Mouse (Mus musculus) kidney, adult 8-10 months (tissue): Measurements from ENCODE around the gene Wasl.

ENCODE experiments used
- DNase-seq, 2 experiments: peaks; one replicate each; pipeline ENCODE4 v3.0.0; 2022

The Wasl gene

GRCm38 (mm10) chr6:24664867-24665458, at the start of gene Wasl:
Gene Wasl, minus strand, starts transcription at chr6:24665009.
- DNase-seq = peak; percentile 97 to 98

DNA sequence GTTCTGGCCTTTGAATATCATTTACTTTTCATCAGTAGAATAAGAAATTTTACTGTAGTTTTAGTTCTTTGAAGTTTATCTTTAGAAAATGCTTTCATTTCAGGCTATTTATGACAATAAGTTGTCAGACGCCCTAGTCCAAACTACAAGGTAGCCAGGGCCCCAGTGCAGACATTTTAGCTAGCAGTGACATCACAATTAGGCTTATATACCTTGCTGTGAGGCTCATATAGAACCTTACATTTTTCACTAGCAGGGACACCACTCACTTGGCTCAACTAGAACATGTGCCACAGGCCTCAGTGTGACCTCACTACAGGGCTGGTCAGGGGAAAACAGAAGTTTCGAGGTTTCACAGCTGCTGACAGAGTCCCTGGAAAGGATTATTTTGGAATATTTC, 42.7 kb upstream of the Wasl start:
- DNase-seq = no peak

DNA sequence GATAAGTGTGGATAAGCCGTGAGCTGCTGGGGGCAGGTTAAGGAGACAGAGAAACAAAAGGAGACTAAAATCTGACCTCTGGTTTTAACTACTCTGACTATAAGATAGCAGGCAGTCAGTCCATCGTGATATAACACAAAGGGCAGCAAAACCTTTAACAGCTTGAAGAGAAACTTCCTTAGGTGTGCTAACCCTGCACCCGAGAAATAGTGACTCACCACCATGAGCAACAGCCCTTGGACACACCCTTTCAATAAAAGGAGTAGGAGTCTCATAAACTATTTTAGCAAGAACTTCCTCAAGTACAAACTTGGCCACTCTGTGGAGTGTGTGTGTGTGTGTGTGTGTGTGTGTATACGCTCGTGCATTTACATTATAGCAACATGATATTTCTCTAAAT, 42.3 kb upstream of the Wasl start:
- DNase-seq = no peak

DNA sequence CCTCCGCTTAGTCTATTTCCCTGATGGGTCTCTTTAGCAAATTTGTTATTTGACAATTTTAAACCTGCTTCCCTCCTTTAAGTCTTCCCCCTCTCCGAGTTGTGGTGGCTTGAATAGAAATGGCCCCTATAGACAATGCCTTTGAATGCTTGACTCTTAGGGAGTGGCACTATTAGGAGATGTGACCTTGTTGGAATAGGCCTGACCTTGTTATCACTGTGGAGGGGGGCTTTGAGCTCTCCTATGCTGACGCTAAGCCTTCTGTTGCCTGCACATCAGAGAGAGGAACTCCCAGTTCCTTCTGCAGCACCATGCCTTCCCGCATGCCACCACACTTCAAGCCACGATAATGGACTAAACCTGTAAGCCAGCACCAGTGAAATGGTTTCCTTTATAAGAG, 32.4 kb upstream of the Wasl start:
- no peak for DNase-seq

DNA sequence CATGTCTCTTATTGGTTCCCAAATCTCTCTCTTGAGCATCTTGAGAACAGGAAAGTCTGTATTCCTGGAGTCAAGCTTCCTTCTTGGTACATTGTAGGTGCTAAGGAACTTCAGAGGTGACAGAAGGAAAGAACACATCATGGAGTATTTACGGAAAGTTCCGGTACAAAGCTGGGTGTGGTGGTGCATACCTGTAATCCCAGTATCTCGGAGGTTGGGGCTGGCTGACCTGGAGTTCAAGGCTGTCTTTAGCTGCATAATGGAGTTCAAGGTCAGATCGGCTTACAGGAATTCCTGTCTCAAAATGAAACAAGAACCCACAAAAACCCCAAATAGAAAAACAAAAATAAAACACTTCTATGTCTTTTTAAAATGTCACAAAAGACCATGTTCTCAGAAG, 31.3 kb upstream of the Wasl start:
- no peak for DNase-seq

GRCm38 (mm10) chr6:24694455-24695410, 29.9 kb upstream of the Wasl start:
- DNase-seq = no peak

DNA sequence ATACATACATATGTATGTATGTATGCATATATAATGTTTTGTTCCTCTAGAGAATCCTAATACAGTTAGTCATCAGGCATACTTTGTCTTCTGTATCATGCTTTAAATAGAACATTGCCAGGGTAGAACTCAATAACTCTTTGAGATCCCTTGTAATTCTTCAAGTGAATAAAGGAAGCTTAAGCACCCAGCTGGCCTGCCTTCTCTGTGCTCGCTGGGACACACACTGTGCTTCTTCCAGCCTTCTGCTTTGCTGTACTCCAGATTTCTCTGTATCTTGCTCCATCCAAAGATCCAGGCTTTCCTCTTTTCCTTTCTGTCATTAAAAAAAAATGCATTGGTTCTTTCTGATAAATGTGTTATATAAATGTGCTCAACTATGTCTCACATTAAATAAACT, 23.1 kb upstream of the Wasl start:
- DNase-seq = no peak

GRCm38 (mm10) chr6:24683113-24683512, 18.3 kb upstream of the Wasl start:
- DNase-seq = peak in 1 of 2 experiments; percentile 39

DNA sequence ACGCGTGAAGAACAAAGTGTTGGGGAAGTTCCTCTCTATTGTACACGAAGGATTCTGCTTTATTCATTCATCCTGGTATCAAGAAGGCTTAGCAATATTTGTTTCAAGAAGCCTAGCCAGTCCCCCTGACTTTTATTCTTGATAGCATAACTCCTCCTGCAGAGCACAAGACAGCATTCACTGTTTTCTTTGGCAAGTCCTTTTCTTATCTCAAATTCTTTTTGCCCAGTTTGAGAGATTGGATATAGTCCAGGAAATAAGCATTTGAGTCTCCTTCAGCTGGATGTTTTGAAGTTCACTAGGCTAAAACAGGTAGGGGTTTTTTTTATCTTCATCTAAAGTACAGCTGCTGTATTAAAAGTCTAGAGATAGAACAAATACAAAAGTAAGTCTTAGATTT, 3.0 kb upstream of the Wasl start:
- DNase-seq = no peak

- no peak for DNase-seq
These were observed 1.4 kb upstream of the Wasl start for GRCm38 (mm10) chr6:24666248-24666647.

GRCm38 (mm10) chr6:24664133-24664866, 509 bp downstream of the Wasl start:
- peak; percentile 37 to 52 for DNase-seq

DNA sequence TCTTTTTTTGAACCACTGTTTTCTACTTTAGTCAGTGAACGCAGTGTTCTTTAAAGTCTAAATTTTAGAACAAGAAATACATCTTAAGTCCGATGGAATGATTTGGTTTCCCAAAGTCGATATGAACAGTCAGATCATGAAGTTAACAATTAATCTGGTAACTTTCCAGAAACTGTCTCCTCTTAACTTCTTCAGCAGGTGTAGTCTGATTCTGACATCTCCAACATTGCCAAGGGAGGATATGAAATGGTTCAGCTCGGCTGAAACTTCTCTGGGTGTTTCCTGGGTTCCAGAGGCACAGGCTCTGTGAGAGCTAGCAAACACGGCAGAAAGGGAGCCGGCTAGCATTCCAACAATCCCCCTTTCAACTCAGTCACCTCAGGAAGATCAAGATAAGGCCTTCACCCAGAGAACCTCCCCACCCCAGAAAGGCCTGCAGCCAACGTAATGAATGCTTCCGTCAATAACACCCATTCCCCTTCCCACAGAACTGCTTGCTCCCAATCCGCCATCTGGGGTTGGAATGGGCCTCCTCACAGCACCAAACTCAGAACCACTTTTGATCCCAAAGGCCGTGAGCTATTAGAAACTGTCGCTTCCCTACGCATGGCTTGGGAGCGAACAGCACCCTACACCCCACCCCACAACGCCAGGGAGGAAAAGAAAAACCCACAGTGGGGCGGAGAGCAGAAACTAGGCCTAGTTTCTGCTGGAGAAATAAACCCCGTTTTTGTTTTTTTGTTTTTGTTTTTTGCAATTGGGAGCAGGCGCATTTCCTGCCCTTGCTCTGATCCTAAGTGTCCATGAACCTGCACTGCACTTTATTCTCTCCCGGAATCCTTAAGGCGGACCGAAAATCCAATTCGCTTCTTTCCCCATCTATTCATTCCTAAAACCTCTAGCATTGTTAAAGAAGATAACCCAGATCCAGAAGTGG, 1.3 kb downstream of the Wasl start:
- DNase-seq = peak; percentile 45 to 47

- no peak for DNase-seq
These were observed 2.3 kb downstream of the Wasl start for GRCm38 (mm10) chr6:24662483-24662882.

GRCm38 (mm10) chr6:24661879-24662278, 2.9 kb downstream of the Wasl start:
- DNase-seq = no peak

DNA sequence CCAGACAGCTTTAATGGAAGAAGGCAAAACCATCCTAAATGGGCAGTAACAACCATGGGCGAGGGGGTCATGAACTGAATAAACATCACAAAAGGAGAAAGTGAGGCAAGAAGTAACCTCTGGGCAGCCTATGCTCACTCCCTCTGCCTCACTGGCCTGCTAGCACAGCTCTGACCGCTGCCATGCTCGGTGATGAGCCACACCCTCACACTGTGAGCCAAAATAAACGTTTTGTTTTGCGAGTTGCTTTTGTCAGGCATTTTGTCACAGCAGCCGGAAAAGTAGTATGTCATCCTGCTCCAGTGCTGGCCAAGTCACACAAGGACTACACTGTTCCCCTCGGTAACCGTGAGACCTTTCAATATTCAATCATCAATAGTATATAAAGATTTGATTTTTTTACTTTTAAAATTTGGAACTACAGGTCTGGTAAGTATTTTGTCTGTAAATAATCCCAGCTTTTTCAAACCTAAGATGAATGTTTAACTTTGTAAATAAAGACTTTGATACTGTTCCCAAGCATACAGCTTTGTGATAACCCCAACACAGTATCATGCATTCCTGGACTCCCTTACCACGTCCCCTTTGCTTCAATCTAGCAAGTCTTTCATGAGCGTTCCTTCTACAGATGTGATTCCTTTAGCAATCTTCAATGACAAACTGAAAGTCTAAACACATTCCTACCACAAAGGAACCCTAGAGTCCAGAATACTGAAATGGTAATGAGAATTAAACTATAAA, 7.0 kb downstream of the Wasl start:
- DNase-seq = no peak

GRCm38 (mm10) chr6:24656094-24656493, 8.7 kb downstream of the Wasl start:
- DNase-seq = no peak

GRCm38 (mm10) chr6:24651538-24651937, 13.3 kb downstream of the Wasl start:
- DNase-seq = peak in 1 of 2 experiments; percentile 38

DNA sequence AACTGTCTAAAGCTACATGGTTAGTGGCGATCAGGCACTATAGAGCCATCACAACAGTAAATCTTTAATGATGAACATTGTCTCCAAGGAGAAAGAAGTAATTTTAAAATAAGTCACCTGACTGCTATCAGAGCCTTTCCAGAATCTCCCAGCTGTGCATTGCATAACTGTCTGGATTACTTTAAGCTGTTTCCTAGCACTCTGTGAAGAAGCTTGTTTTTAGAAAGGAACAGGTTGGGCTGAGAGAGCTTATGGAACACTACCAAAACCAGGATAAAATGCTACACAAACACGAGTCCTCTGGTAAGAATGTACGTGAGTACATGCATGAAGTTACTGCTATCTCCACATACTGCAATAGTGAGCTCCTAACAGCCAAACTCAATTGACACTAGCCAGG, 14.1 kb downstream of the Wasl start:
- DNase-seq = no peak

- DNase-seq = no peak
These were observed 16.4 kb downstream of the Wasl start for GRCm38 (mm10) chr6:24648403-24648802.

DNA sequence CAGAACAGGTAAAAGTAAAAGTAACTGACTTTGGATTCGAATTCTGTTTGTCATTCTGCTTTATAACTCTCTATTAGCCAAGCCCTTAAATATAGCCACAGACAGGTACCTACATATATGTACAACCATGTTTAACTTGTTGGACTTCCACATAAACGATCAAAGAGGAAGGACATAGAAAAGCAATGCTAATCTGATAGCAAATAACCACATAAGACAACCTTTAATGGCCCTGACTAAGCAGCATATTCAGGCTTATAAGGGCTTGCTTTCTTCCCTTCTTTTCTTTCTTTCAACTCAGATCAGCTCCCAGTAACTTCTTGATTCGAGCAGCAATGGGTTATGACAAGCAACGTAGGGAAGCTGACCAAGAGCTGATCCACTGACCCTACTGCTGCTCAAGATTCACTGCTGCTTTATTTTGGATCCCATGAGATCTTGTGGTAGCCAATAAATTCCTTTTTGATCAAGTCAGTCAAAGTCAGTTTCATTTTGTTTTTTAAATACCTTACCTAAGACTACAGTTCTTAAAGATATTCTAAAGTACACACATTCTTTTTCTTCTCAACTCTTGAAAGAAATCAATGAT, 17.6 kb downstream of the Wasl start:
- no peak for DNase-seq

DNA sequence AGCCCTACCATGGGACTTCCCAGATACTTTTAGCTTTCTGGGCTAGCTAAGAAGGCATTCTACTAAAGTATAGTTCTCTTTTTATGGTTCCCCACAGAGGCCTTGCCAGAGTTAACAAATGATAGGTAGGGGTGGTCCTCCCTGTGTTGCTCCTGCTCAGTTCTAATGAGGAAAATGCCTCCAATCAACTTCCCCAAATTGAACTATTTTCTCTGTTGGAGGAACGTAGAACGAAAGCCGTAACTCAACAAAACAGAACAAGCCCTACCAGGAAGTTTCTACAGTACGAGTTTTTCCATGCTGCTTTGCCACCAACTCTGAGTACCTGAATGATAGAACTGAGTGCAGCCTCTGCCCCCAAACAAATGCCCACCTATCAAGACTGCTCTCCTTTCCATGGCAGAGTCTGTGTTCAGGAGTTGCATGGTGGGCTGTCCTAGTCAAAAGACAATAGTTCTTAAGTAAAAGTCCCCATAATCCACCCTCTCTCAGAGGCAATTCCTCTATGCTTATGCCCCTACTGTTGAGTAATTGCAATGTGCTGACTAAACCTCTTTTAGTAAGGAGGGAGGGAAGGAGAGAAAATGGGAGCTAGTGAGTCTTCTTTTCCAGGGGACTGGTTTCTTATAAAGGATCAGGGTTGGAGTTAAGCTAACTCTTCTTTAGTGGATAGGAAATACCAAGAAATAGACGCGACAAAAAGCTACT, 19.3 kb downstream of the Wasl start:
- DNase-seq = no peak
